Mouse (Mus musculus): ENCODE measurements around the gene Lsp1. TPM values are rescaled to one million over a fixed set of nuclear protein-coding genes. Genes with fewer than 3 reads are reported as not detected.

Lsp1 gene
- polyA plus RNA-seq, 1 experiment from 2014 or later: 139 TPM

DNA sequence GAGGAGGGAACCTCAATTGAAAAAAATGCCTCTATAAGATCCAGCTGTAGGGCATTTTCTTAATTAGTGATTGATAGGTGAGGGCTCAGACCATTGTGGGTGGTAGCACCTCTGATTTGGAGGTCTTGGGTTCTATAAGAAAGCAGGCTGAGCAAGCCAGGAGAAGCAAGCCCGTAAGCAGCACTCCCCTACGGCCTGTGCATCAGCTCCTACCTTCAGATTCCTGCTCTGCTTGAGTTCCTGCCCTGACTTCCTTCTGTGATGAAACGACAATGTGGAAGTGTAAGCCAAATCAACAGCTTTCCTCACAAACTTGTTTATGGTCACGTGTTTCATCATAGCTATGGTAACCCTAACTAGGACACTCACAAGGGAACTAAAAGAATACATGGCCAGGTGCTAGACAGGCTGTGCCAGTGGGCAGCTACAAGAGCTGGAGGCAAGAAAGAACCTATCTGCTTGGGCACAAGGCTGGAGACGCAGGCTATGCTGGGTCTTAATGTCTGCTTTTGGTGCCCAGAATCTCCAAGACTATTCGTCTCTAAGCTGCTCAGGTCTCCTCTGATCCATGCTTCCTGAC lies 11.5 kb upstream of the Lsp1 start:
- no peak overlapping the region for H3K4me3 ChIP-seq (replicated peaks)
- H3K9ac ChIP-seq: no peak overlapping the region
- no peak for ATAC-seq (replicated peaks; ENCODE audit: low FRiP score)
- no peaks in the 10 kb centered on the region for H3K36me3 ChIP-seq
- 78% methylated on average over 6 of the region's 6 CpGs for WGBS
- H3K4me1 ChIP-seq: peaks cover 7% of the 10 kb centered on the region
- H3K4me2 ChIP-seq: no peak overlapping the region
- no peaks in the 10 kb centered on the region for H3K9me3 ChIP-seq (replicated peaks)
- H3K27me3 ChIP-seq: no peaks in the 10 kb centered on the region
- peak overlapping the region; percentile 38; the same call in 1 of the 2 replicates for H3K27ac ChIP-seq

DNA sequence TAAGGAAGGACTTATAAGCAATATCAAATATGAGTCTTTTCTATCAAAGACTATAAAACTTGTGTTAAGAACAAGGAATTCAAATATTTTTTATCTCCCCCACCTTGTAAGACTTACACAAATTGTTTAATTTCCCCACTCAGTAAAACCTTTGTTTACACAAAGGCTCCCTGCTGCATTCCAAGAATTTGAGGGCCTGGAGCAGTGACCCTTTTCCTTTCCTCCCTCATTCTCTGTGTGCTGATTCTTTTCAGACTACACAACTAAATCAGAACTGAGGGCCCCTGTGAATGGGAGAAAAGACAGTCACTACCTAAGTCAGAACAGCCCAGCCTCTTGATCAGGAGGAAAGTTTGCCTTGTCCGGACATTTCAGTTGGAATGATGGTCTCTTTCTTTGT lies 5.9 kb upstream of the Lsp1 start:
- Histone ChIP-seq H3K4me3 (replicated peaks) (no peak overlapping the region), H3K27ac (peak overlapping the region; percentile 93), H3K36me3 (no peaks in the 10 kb centered on the region), H3K4me2 (no peak overlapping the region), H3K4me1 (peaks cover 54% of the 10 kb centered on the region), H3K9me3 (replicated peaks) (no peaks in the 10 kb centered on the region), H3K9ac (no peak overlapping the region), H3K27me3 (no peaks in the 10 kb centered on the region)
- WGBS: 21% methylated on average over 1 of the region's 1 CpGs
- 0 out of 2 replicates have a peak, but pooled peaks have one; percentile 37 for ATAC-seq (replicated peaks; ENCODE audit: low FRiP score)

DNA sequence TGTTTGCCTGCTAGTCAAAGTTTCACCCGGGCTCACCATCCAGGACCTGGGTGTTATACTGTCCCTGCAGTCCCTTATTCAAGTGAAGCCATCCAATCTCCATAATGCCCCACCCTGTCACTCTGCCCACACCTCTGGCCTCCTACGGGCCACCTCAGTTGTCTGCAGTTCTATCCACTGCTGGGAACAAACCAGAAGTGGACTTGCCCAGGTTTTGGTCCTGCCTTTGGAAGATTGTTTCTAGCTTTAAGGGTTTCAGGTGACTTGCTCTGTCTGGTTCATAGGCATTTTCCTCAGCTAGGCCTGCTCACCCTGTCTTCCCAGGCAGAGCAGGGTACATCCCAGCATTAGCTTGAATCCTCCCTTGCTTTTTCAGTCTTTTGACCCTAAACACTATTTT lies 5.4 kb upstream of the Lsp1 start:
- H3K9ac ChIP-seq: no peak overlapping the region
- no peak for ATAC-seq (replicated peaks; ENCODE audit: low FRiP score)
- WGBS: 43% methylated on average over 2 of the region's 2 CpGs
- no peaks in the 10 kb centered on the region for H3K9me3 ChIP-seq (replicated peaks)
- H3K4me2 ChIP-seq: no peak overlapping the region
- H3K27ac ChIP-seq: peak overlapping the region; percentile 93
- no peaks in the 10 kb centered on the region for H3K36me3 ChIP-seq
- H3K4me1 ChIP-seq: peaks cover 54% of the 10 kb centered on the region
- H3K27me3 ChIP-seq: no peaks in the 10 kb centered on the region
- no peak overlapping the region for H3K4me3 ChIP-seq (replicated peaks)

DNA sequence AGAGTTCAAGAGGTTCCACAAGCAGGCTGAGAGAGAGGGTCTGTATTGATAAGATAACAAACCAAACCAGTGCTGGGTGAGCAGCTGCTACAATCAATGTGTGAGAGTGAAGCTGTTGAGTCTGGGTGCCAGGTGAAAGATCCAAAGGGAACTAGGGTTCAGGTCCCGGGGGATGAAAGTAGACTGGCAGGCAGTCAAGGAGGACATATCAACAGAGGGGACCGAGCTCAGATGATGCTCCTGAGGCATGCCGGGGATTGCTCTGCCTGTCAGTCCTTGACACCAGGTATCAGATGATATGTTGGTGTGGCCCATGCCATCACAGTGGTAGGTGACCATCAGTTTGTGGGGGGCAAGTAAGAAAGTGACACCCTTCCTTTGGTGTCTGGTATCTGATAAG lies 3.8 kb upstream of the Lsp1 start:
- 80% methylated on average over 3 of the region's 3 CpGs for WGBS
- H3K4me2 ChIP-seq: no peak overlapping the region

DNA sequence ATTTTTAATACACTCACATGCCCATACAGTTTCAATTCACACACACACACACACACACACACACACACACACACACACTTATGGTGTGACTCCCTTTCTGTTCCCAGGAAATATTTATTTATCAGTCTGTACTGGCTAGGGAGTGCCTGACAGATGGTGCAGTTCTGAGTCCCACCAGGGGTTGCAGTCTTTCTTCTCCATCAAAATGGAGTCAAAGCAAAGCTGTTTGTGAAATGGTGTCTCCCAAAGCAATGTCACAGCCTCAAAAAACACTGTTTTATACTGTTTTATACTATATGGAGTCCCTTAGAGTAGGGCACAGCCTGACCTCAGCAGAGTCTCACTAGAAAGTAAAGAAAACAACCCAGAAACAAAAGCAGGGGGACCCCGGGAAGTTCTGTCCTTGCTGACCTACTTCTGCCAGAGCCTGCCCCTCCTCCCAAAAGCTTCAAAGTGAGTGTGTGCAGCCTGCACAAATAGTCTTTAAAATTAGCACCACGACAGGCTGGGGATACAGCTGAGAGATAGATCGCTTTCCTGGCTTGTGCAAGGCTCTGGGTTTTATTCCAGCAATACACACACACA lies 3.3 kb upstream of the Lsp1 start:
- WGBS: 17% methylated on average over 3 of the region's 3 CpGs
- Histone ChIP-seq H3K4me1 (peaks cover 54% of the 10 kb centered on the region), H3K27ac (peak overlapping the region; percentile 93), H3K9me3 (replicated peaks) (no peaks in the 10 kb centered on the region), H3K4me3 (replicated peaks) (no peak overlapping the region), H3K36me3 (no peaks in the 10 kb centered on the region), H3K9ac (no peak overlapping the region), H3K4me2 (no peak overlapping the region), H3K27me3 (no peaks in the 10 kb centered on the region)
- 0 out of 2 replicates have a peak, but pooled peaks have one; percentile 42 for ATAC-seq (replicated peaks; ENCODE audit: low FRiP score)

More for the DNA sequence above, 3.8 kb upstream of the Lsp1 start:
- Histone ChIP-seq H3K4me3 (replicated peaks) (no peak overlapping the region), H3K27ac (peak overlapping the region; percentile 93), H3K27me3 (no peaks in the 10 kb centered on the region), H3K9ac (no peak overlapping the region), H3K4me1 (peaks cover 54% of the 10 kb centered on the region), H3K36me3 (no peaks in the 10 kb centered on the region), H3K9me3 (replicated peaks) (no peaks in the 10 kb centered on the region)
- ATAC-seq (replicated peaks; ENCODE audit: low FRiP score): no peak

DNA sequence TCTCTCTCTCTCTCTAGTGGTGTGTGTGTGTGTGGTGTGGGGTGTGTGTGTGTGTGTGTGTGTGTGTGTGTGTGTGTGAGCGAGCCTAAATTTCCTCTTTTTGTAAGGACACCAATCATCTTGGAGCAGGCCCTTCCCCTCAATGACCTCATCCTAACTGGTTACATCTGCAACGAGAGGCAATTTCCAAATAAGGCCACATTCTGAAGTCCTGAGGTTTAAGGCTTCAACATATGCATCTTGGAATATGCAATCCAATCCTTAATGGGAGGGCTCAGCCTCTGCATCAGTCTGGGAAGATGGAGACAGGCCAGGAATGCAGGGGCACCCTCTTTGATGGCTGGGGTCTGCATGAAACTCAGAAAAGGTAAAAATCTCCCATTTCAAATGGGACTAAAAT lies 2.6 kb upstream of the Lsp1 start:
- H3K27me3 ChIP-seq: no peaks in the 10 kb centered on the region
- no peak overlapping the region for H3K9ac ChIP-seq
- WGBS: 31% methylated on average over 2 of the region's 2 CpGs
- H3K4me2 ChIP-seq: no peak overlapping the region
- H3K4me3 ChIP-seq (replicated peaks): no peak overlapping the region
- H3K27ac ChIP-seq: peak overlapping the region; percentile 93
- ATAC-seq (replicated peaks; ENCODE audit: low FRiP score): peak; percentile 57; the same call in 1 of the 2 replicates
- H3K4me1 ChIP-seq: peaks cover 54% of the 10 kb centered on the region
- H3K9me3 ChIP-seq (replicated peaks): no peaks in the 10 kb centered on the region
- no peaks in the 10 kb centered on the region for H3K36me3 ChIP-seq

DNA sequence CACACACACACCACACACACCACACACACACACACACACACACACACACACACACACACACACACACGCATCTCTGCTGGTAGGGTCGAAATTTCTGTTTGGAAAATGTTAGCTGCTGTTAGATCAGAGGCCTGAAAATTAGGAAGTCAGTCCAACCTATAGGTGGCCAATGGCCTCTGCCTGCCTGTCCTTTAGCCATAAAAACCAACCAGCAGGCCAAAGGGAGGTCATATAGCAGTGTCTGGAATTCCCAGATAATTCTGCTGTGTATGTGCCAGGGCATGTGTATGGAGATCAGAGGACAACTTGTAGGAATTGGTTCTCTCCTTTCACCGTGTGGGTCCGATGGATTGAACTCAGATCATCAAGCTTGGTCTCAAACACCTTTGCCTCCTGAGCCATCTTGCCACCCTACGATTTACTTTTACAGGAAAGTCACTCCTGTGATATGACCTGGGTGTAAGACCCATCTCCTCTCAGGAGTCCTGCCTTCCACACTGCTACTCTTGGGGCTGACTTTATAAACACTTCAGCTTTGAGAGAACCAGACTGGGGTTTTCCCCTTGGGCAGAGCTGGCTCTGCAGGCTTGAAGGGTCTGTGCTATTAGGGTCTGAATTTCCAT lies 1.8 kb upstream of the Lsp1 start:
- Histone ChIP-seq H3K4me3 (replicated peaks) (no peak overlapping the region), H3K27ac (peak overlapping the region; percentile 93), H3K9ac (no peak overlapping the region), H3K4me1 (peaks cover 51% of the 10 kb centered on the region), H3K36me3 (no peaks in the 10 kb centered on the region), H3K4me2 (no peak overlapping the region), H3K27me3 (no peaks in the 10 kb centered on the region), H3K9me3 (replicated peaks) (no peaks in the 10 kb centered on the region)
- WGBS: 87% methylated on average over 5 of the region's 5 CpGs
- ATAC-seq (replicated peaks; ENCODE audit: low FRiP score): no peak

DNA sequence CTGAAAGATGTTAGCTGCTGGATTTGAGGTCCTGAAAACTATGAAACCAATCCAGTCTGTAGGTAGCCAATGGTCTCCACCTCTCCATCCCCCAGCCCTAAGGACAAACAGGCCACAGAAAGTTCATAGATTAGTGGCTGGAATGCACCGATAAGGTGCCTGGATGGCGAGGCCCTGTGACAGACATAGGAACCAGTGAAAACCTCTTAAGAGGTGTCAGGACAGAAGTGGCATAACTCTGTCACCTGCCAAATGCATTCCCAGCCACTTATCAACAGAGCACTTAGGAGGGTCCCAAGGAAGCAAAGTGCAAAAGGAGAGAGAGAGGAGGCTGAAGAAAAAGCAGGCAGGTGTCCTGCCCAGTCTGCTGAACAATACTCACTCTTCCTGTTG lies 1.3 kb upstream of the Lsp1 start:
- Histone ChIP-seq H3K4me1 (peaks cover 46% of the 10 kb centered on the region), H3K27ac (peak overlapping the region; percentile 93), H3K9me3 (replicated peaks) (no peaks in the 10 kb centered on the region), H3K4me2 (no peak overlapping the region), H3K9ac (no peak overlapping the region), H3K27me3 (no peaks in the 10 kb centered on the region), H3K4me3 (replicated peaks) (no peak overlapping the region), H3K36me3 (no peaks in the 10 kb centered on the region)
- 78% methylated on average over 2 of the region's 2 CpGs for WGBS
- ATAC-seq (replicated peaks; ENCODE audit: low FRiP score): no peak

DNA sequence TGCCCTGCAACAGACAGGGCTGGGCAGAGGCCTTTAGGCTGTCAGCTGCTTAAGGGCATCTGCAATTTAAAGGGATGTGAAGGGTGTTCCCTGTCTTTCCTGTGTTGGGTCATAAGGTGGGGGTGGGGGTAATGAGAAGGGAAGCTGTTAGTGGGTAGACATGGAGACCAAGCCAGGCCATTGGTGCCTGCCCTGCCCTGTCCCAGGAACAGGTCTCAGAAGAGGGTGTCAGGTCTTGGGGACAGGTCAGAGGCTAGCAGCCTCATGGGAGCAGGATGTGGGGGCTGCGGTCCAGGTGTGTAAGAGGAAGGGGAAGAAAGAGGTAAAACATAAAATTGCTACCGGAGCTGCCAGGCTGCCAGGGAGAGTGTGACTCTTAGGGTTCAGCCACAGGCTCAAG lies 837 bp downstream of the Lsp1 start:
- Histone ChIP-seq H3K4me1 (peaks cover 26% of the 10 kb centered on the region), H3K9ac (no peak overlapping the region), H3K9me3 (replicated peaks) (no peaks in the 10 kb centered on the region), H3K4me3 (replicated peaks) (no peak overlapping the region), H3K27me3 (no peaks in the 10 kb centered on the region), H3K4me2 (no peak overlapping the region), H3K36me3 (no peaks in the 10 kb centered on the region), H3K27ac (no peak overlapping the region)
- no peak for ATAC-seq (replicated peaks; ENCODE audit: low FRiP score)
- WGBS: 91% methylated on average over 2 of the region's 2 CpGs

DNA sequence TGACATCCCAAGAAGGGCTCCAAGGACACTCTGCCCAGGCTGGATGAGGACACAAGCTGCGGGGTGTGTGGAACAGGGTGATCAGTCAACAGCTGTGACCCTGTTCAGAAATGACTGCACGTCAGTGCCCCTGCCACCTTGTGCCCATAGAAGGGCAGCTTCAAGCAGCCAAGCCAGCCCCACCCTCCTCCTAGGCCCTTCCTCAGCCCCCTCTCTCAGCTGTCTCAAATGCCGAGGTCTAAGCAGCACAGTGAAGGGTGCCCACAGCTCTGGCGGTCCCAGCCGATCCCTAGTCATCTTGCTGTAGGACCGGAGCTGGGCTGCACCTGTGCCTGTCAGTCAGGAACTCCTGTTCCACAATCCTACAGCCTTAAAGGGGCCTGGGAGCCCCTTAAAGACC lies 1.6 kb downstream of the Lsp1 start:
- H3K36me3 ChIP-seq: no peaks in the 10 kb centered on the region
- no peaks in the 10 kb centered on the region for H3K27me3 ChIP-seq
- 71% methylated on average over 6 of the region's 6 CpGs for WGBS
- H3K9ac ChIP-seq: no peak overlapping the region
- no peak for ATAC-seq (replicated peaks; ENCODE audit: low FRiP score)
- no peaks in the 10 kb centered on the region for H3K9me3 ChIP-seq (replicated peaks)
- no peak overlapping the region for H3K4me3 ChIP-seq (replicated peaks)
- peaks cover 18% of the 10 kb centered on the region for H3K4me1 ChIP-seq
- no peak overlapping the region for H3K4me2 ChIP-seq
- H3K27ac ChIP-seq: no peak overlapping the region

DNA sequence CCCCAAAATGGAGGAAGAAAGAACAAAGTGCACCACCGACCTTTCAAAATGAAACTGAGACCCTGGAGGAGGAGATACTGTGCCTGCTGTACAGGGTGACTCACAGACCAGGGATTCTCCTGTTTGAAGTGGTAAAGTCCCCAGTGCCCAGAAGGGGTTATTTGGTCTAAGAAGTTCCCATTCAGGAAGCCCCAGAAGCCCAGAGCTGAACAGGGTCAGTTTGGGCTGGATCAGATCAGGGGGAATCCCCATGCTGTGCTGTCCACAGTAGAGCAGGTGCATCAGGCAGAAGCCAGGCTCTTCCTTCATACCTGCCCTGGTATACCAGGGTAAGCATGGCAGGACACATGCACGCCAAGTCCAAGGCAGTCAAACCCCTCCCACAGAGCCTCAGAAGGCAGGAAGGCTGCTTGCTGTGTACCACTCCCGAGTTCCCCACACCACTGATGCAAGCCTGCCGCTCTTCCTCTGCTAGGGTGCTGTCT lies 2.0 kb downstream of the Lsp1 start:
- no peaks in the 10 kb centered on the region for H3K36me3 ChIP-seq
- H3K4me1 ChIP-seq: peaks cover 14% of the 10 kb centered on the region
- WGBS: 80% methylated on average over 4 of the region's 4 CpGs
- no peak overlapping the region for H3K4me3 ChIP-seq (replicated peaks)
- ATAC-seq (replicated peaks; ENCODE audit: low FRiP score): no peak
- no peak overlapping the region for H3K4me2 ChIP-seq
- H3K27me3 ChIP-seq: no peaks in the 10 kb centered on the region
- H3K27ac ChIP-seq: no peak overlapping the region
- H3K9me3 ChIP-seq (replicated peaks): no peaks in the 10 kb centered on the region
- H3K9ac ChIP-seq: no peak overlapping the region

DNA sequence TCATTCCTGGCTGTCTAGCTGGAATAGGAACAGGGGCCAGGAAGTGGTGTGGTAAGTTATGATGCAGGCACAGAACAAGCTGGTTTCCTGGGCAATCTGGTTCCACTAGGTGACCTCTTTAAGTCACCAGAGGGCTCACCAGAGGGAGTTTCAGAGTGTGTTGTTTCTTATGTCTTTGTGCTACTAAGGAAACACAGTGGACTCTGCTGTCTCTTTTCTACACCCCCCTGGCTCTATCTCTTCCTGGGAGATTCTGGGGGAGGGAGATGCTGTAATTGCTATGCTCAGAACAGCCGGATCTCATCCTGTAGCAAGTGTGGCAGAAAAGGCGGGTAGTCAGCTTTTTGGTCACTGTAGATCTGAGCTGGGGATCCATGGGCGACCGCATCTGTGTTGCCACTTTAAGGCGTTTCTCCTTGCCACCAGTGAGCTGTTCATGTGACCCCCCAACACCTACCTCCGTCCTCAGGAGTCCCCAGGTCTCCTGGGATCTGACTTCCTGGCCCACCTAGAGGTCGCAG lies 9.6 kb downstream of the Lsp1 start:
- Histone ChIP-seq H3K9ac (no peak overlapping the region), H3K27me3 (no peaks in the 10 kb centered on the region), H3K4me3 (replicated peaks) (no peak overlapping the region), H3K27ac (peak overlapping the region; percentile 96), H3K36me3 (no peaks in the 10 kb centered on the region), H3K4me2 (no peak overlapping the region), H3K9me3 (replicated peaks) (no peaks in the 10 kb centered on the region), H3K4me1 (peaks cover 57% of the 10 kb centered on the region)
- 0 out of 2 replicates have a peak, but pooled peaks have one; percentile 2 for ATAC-seq (replicated peaks; ENCODE audit: low FRiP score)
- WGBS: 51% methylated on average over 7 of the region's 7 CpGs
